Mouse (Mus musculus) liver, embryonic 15.5 days (tissue): ENCODE results near the gene Arl15. TPM values are rescaled to one million over a fixed set of nuclear protein-coding genes. Genes with fewer than 3 reads are reported as not detected.

Experiments used
- ATAC-seq: fragments of 200-750 bp; cut with Nextera tagmentation; 2 replicates; pipeline ENCODE4 v1.8.0; 2017; ENCODE audit warnings: moderate number of reproducible peaks, mild to moderate bottlenecking, moderate library complexity; ENCODE audit not compliant: insufficient read depth
- H3K27ac ChIP-seq: fragments of 300-500 bp; sonication (generic); replicated peaks from 2 replicates; pipeline ENCODE4 v1.5.1; 2015; ENCODE audit warnings: mild to moderate bottlenecking, inconsistent platforms
- H3K27me3 ChIP-seq: fragments of 300-500 bp; sonication (generic); 2 replicates; pipeline ENCODE4 v1.6.1; 2015; ENCODE audit warnings: mild to moderate bottlenecking, inconsistent platforms
- H3K36me3 ChIP-seq: fragments of 300-500 bp; sonication (generic); replicated peaks from 2 replicates; pipeline ENCODE4 v1.6.1; 2015; ENCODE audit warnings: moderate library complexity, mild to moderate bottlenecking, inconsistent platforms
- H3K4me1 ChIP-seq: fragments of 300-500 bp; sonication (generic); replicated peaks from 2 replicates; pipeline ENCODE4 v1.6.1; 2015; ENCODE audit warnings: inconsistent platforms
- H3K4me2 ChIP-seq: fragments of 300-500 bp; sonication (generic); 2 replicates; pipeline ENCODE4 v1.6.1; 2015; ENCODE audit warnings: moderate library complexity, mild to moderate bottlenecking, inconsistent platforms
- H3K4me3 ChIP-seq: fragments of 300-500 bp; sonication (generic); replicated peaks from 2 replicates; pipeline ENCODE4 v1.5.1; 2015; ENCODE audit warnings: mild to moderate bottlenecking, inconsistent platforms
- H3K9ac ChIP-seq: fragments of 300-500 bp; sonication (generic); 2 replicates; pipeline ENCODE4 v1.6.1; 2015; ENCODE audit warnings: moderate library complexity, mild to moderate bottlenecking, inconsistent platforms
- H3K9me3 ChIP-seq: fragments of 300-500 bp; sonication (generic); replicated peaks from 2 replicates; pipeline ENCODE4 v1.6.1; 2016; ENCODE audit warnings: inconsistent platforms
- WGBS: fragments of 180-500 bp; shearing (Covaris S2); methylation state at CpG from one replicate; pipeline ENCODE4 v1.1.7; 2015; ENCODE audit warnings: mixed read lengths; ENCODE audit not compliant: insufficient replicate concordance; 5-methylcytosine and 5-hydroxymethylcytosine counted together
- polyA plus RNA-seq: library from polyadenylated mRNA; unstranded; fragments of >200 nt; fragmentation: Nextera tagmentation; extraction: Ambion mirVana; gene quantifications from 2 replicates; pipeline ENCODE4 v1.2.1, GENCODE M21; 2015

Gene Arl15
- polyA plus RNA-seq, 1 experiment from 2014 or later: 2.4 TPM

DNA sequence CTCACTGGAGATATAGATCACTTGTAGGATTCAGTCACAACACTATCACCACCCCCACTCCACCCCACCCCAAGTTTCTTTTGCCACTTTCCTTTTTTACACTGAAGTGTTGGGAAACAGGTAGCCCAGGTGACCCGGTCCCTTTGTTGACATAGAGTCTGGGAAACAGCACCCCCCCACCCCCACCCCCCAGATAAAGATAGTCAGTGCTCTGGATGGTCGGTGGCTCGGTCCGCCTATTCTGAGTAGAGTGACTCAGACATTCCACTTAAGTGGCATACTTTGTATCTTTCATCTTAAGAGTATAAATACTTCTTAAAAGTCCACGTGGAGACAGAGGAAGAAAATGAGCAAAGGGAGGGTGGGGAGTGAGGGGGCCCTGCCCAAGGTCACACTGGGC is 292.0 kb downstream of the Arl15 start:
- ATAC-seq: peak; percentile 40; the same call in 1 of the 2 replicates
- 51% methylated on average over 5 of the region's 5 CpGs for WGBS
- Histone ChIP-seq H3K27ac (no peak overlapping the region), H3K4me2 (no peak overlapping the region), H3K4me3 (no peak overlapping the region), H3K9me3 (no peaks in the 10 kb centered on the region), H3K36me3 (no peaks in the 10 kb centered on the region), H3K9ac (no peak overlapping the region), H3K27me3 (no peaks in the 10 kb centered on the region), H3K4me1 (peaks cover 4% of the 10 kb centered on the region; the same call in 1 of the 2 replicates)

DNA sequence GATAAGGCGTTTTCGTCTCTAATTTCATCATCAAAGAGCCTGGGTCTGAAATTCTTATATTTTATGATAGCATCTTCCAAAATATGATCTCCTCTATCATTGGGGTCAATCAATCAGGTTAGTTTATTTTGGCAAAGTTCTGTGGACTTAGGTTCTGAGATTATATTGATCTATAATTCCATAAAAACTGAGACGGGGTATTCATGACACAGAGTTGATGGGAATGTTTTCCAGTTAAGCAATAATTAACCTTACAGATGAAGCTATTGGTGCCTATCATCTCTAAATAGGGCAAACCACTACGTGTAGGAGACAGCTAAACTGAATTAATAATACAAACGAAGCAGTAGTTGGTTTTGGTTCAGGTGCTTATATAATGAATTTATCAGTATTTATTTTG is 292.5 kb downstream of the Arl15 start:
- Histone ChIP-seq H3K27ac (no peak overlapping the region), H3K9ac (no peak overlapping the region), H3K27me3 (no peaks in the 10 kb centered on the region), H3K4me3 (no peak overlapping the region), H3K9me3 (no peaks in the 10 kb centered on the region), H3K4me2 (no peak overlapping the region), H3K36me3 (no peaks in the 10 kb centered on the region), H3K4me1 (peaks cover 4% of the 10 kb centered on the region; the same call in 1 of the 2 replicates)
- WGBS: 72% methylated on average over 5 of the region's 5 CpGs
- ATAC-seq: no peak

- 76% methylated on average over 10 of the region's 10 CpGs for WGBS
- Histone ChIP-seq H3K36me3 (no peaks in the 10 kb centered on the region), H3K4me1 (peaks cover 4% of the 10 kb centered on the region; the same call in 1 of the 2 replicates), H3K27ac (no peak overlapping the region), H3K27me3 (no peaks in the 10 kb centered on the region), H3K9ac (no peak overlapping the region), H3K4me2 (no peak overlapping the region), H3K9me3 (no peaks in the 10 kb centered on the region), H3K4me3 (no peak overlapping the region)
- ATAC-seq: no peak
These were observed 293.6 kb downstream of the Arl15 start for GRCm38 (mm10) chr13:114087696-114088465.

DNA sequence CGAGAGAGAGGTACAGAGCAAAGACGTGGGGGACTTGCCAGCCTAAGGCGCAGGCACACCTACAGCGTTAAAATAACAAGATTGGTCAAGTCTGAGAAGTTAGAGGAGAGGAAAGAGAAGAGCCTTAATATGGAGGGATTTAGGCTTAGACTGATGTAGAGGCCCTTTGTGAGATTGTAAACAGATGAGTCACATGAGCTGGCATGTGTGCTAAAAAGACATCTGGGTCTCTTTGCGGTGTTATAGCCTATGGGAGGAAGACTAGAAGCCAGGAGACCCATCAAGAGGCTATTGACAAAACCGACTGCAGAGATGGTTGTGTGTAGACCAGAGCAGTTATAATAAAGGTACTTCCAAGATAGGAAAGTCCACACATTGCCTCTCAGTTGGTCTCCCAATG is 296.5 kb downstream of the Arl15 start:
- Histone ChIP-seq H3K36me3 (no peaks in the 10 kb centered on the region), H3K4me2 (no peak overlapping the region), H3K9me3 (no peaks in the 10 kb centered on the region), H3K27me3 (no peaks in the 10 kb centered on the region), H3K4me1 (0 out of 2 replicates have a peak, but pooled peaks cover 1% of the 10 kb centered on the region), H3K4me3 (no peak overlapping the region), H3K27ac (no peak overlapping the region), H3K9ac (no peak overlapping the region)
- ATAC-seq: no peak
- WGBS: 81% methylated on average over 6 of the region's 6 CpGs

DNA sequence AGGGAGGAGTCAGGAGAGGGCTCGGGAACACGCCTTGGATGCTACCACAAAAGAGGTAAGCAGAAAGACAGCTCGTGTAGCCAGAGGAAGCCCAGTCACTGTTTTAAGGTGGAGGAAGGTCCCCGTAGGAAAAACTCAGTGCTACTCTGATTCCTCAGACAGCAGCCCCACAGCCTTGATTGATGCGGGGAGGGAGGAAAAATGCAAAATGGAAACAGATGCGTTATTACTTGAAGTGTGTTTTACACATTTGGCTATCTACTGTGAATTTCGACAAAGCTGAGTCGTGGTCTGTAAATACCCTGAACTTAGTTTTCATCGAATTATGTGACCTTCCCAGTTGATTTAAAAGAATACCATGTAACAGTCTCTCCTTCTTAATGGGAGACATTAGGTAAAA is 296.9 kb downstream of the Arl15 start:
- no peaks in the 10 kb centered on the region for H3K9me3 ChIP-seq
- no peak for ATAC-seq
- H3K9ac ChIP-seq: no peak overlapping the region
- 72% methylated on average over 9 of the region's 9 CpGs for WGBS
- no peaks in the 10 kb centered on the region for H3K36me3 ChIP-seq
- no peak overlapping the region for H3K4me3 ChIP-seq
- H3K4me1 ChIP-seq: no peaks in the 10 kb centered on the region
- H3K27ac ChIP-seq: no peak overlapping the region
- no peak overlapping the region for H3K4me2 ChIP-seq
- H3K27me3 ChIP-seq: no peaks in the 10 kb centered on the region

DNA sequence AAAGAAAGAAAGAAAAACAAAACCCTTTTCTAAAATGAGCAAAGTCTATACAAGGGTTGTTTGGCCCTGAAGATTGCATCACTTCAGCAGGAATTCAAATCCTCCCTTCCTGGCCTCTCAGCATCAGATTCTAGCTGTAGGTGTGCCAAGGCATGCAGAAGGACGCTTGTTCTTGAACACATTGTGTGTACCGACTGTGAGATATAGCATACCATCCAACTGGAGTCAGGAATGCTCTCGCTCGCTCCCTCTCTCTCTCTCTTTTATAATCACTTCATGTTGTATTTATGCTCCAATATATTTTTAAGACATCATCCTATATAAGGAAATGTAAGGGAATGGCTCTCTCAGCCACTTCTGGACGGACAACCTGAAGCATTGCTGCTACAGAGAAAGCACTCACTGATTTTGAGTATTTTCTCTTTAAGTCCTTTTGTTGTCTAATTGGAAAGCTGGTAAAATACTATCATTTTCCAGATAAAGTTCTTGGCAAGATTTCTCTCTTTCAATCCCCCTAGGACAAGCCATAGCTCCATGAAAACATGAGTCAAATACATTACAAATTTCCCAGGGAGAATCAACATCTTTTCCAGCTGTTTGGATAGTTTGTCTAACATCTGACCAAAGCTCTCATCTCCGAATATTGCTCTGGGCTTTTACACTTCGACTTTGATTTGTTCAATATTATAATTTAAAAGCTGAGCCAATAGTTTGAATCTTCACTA is 300.0 kb downstream of the Arl15 start:
- no peak for ATAC-seq
- Histone ChIP-seq H3K4me2 (no peak overlapping the region), H3K9me3 (no peaks in the 10 kb centered on the region), H3K9ac (no peak overlapping the region), H3K27me3 (no peaks in the 10 kb centered on the region), H3K4me1 (no peaks in the 10 kb centered on the region), H3K36me3 (no peaks in the 10 kb centered on the region), H3K4me3 (no peak overlapping the region), H3K27ac (no peak overlapping the region)
- 74% methylated on average over 7 of the region's 7 CpGs for WGBS

DNA sequence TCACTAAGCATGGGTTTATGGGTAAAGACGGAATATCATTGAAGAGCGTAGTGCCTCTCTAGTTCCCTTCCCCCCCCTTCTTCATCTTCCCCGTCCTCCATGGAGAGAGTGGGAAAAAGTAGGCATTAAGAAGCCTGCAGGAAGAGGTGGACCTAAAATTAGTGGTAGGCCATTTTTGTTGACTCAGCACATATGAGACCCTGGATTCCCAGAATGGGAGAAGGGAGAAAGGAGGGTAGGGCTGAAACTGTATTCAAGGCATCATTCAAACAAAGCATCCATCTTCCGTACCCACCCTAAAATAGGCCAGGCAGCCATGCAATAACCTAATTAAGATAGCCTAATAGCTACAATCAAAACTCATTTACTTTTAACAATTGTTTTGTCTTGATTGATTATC is 301.1 kb downstream of the Arl15 start:
- WGBS: 81% methylated on average over 4 of the region's 4 CpGs
- H3K4me1 ChIP-seq: no peaks in the 10 kb centered on the region
- H3K4me3 ChIP-seq: no peak overlapping the region
- no peak overlapping the region for H3K27ac ChIP-seq
- no peaks in the 10 kb centered on the region for H3K36me3 ChIP-seq
- no peaks in the 10 kb centered on the region for H3K9me3 ChIP-seq
- no peaks in the 10 kb centered on the region for H3K27me3 ChIP-seq
- no peak overlapping the region for H3K4me2 ChIP-seq
- H3K9ac ChIP-seq: no peak overlapping the region
- no peak for ATAC-seq

- H3K4me3 ChIP-seq: no peak overlapping the region
- no peaks in the 10 kb centered on the region for H3K9me3 ChIP-seq
- no peak for ATAC-seq
- no peak overlapping the region for H3K4me2 ChIP-seq
- H3K27me3 ChIP-seq: no peaks in the 10 kb centered on the region
- H3K9ac ChIP-seq: no peak overlapping the region
- H3K36me3 ChIP-seq: no peaks in the 10 kb centered on the region
- no peaks in the 10 kb centered on the region for H3K4me1 ChIP-seq
- no peak overlapping the region for H3K27ac ChIP-seq
These were observed 302.1 kb downstream of the Arl15 start for GRCm38 (mm10) chr13:114096386-114096785.

GRCm38 (mm10) chr13:114101155-114101554 is 306.9 kb downstream of the Arl15 start:
- Histone ChIP-seq H3K4me2 (no peak overlapping the region), H3K9me3 (no peaks in the 10 kb centered on the region), H3K27ac (no peak overlapping the region), H3K27me3 (no peaks in the 10 kb centered on the region), H3K36me3 (no peaks in the 10 kb centered on the region), H3K4me1 (no peaks in the 10 kb centered on the region), H3K9ac (no peak overlapping the region), H3K4me3 (no peak overlapping the region)
- WGBS: 66% methylated on average over 5 of the region's 5 CpGs
- no peak for ATAC-seq

DNA sequence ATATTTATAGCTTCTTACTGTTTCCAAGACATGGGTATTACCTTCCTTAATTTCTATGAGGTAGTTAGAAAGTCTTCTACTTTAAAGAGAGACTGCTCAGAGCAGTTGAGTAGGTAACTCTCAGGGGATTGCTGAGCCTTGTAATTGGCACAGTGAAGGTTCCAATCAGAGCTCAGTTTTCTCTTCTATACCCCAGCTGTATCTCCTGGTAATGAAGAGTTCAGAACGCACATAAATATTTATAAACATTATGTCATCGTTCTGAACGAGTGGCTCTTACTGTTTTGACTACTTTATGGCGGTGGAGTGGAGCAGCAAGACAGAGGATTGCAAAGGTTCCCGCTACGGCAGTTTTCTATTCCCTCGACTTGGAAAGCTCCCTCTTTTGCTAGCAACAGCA is 311.8 kb downstream of the Arl15 start:
- 74% methylated on average over 7 of the region's 7 CpGs for WGBS
- Histone ChIP-seq H3K9ac (no peak overlapping the region), H3K4me1 (no peaks in the 10 kb centered on the region), H3K36me3 (no peaks in the 10 kb centered on the region), H3K27me3 (no peaks in the 10 kb centered on the region), H3K27ac (no peak overlapping the region), H3K4me2 (no peak overlapping the region), H3K4me3 (no peak overlapping the region), H3K9me3 (no peaks in the 10 kb centered on the region)
- ATAC-seq: no peak

DNA sequence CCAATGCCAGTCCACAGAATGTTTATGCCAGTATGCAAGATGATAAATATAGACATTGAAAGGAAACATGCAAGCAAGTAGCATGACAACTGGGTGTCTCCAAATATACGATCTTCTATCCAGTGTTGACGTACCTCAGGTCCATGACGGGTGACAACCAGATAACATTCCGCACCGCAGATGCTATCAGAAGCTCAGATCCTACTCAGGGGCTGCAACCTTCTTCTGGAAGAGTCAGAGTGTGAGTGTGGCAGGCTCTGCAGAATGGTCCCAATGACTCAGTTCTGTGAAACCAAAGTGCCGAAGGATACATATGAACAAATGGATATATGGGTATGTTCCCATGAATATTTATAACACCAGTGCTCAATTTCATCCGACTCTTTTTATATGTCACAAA is 313.2 kb downstream of the Arl15 start:
- Histone ChIP-seq H3K36me3 (no peaks in the 10 kb centered on the region), H3K27ac (no peak overlapping the region), H3K4me2 (no peak overlapping the region), H3K4me3 (no peak overlapping the region), H3K27me3 (no peaks in the 10 kb centered on the region), H3K9me3 (no peaks in the 10 kb centered on the region), H3K9ac (no peak overlapping the region), H3K4me1 (no peaks in the 10 kb centered on the region)
- no peak for ATAC-seq
- 77% methylated on average over 7 of the region's 7 CpGs for WGBS
